Mouse (Mus musculus): ENCODE measurements around the gene Cdk2ap2. TPM values are rescaled to one million over a fixed set of nuclear protein-coding genes. Genes with fewer than 3 reads are reported as not detected.

Gene Cdk2ap2
- polyA plus RNA-seq, 1 experiment from 2014 or later, result 77.4 TPM

DNA sequence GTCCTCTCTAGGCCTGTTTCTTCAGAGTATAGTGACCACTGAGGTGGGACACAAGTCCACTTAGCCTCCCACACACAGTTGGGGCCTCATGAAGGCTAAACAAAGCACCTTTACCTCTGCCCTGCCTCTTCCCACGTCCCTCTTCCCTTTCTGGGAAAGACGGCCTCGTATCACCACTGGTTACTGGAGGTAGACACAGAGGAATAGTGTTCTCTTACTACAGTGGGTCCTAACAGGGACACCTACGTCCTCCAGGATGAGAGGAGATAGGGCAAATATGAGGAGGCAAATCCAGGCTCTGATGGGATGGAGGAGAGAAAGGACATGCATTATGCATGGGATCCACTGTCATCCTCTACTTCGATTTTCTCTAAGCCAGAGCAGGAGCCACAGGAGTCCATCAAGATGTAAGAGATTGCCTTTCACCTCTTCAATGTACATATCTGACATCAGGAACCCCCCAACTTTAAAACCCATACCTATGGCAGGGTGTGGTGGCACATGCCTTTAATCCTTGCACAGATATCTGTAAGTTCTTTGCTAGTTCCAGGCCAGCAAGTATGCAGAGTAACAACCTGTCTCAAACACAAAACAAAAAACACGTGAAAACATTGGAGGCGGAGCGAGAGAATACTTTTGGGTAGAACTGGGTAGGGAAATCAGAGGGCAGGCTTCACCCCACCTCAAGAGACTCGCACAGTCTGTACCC lies 51.0 kb downstream of the Cdk2ap2 start:
- ATAC-seq, result peak; percentile 31
- peak overlapping the region; percentile 86 for H3K4me2 ChIP-seq
- peak overlapping the region; percentile 1; the same call in 1 of the 2 replicates for H3K27ac ChIP-seq
- H3K9ac ChIP-seq, result peak overlapping the region; percentile 88
- WGBS, result 37% methylated on average over 9 of the region's 9 CpGs
- H3K4me3 ChIP-seq, result peak overlapping the region; percentile 84
- H3K36me3 ChIP-seq (ENCODE audit: poor library complexity, severe bottlenecking), result peaks cover 31% of the 10 kb centered on the region
- H3K9me3 ChIP-seq (replicated peaks), result no peaks in the 10 kb centered on the region
- H3K4me1 ChIP-seq, result peaks cover 26% of the 10 kb centered on the region
- no peaks in the 10 kb centered on the region for H3K27me3 ChIP-seq

- Histone ChIP-seq H3K27ac (peak within 1 kb of the TSS; percentile 52; the same call in 1 of the 2 replicates), H3K4me3 (peak within 1 kb of the TSS; percentile 84), H3K9ac (peak within 1 kb of the TSS; percentile 88), H3K27me3 (no peaks in the 10 kb centered on the region), H3K4me2 (peak within 1 kb of the TSS; percentile 86), H3K36me3 (ENCODE audit: poor library complexity, severe bottlenecking) (peaks cover 36% of the 10 kb centered on the region), H3K9me3 (replicated peaks) (no peaks in the 10 kb centered on the region), H3K4me1 (peaks cover 26% of the 10 kb centered on the region)
- peak; percentile 96 for ATAC-seq
- WGBS, result under 1% methylated on average over 31 of the region's 33 CpGs
Observed at GRCm38 (mm10) chr19:4148491-4148806, 51.5 kb downstream of the Cdk2ap2 start, which contains the start of gene Coro1b. TSS of gene Coro1b (plus strand) at chr19:4148619.

Other genes with a start within 250 kb of the Cdk2ap2 start
- gene Chka, start 245.4 kb upstream of the Cdk2ap2 start, polyA plus RNA-seq (2015; fragmentation: Nextera tagmentation; extraction: Ambion mirVana), result 53.1 and 54.8 TPM in 2 replicates
- 10.4 and 11.3 TPM in 2 replicates for gene Tcirg1, start 190.0 kb upstream of the Cdk2ap2 start, polyA plus RNA-seq (2015; fragmentation: Nextera tagmentation; extraction: Ambion mirVana)
- 197 and 208 TPM in 2 replicates for gene Ndufs8, start 184.4 kb upstream of the Cdk2ap2 start, polyA plus RNA-seq (2015; fragmentation: Nextera tagmentation; extraction: Ambion mirVana)
- gene Aldh3b1, start 167.4 kb upstream of the Cdk2ap2 start, polyA plus RNA-seq (2015; fragmentation: Nextera tagmentation; extraction: Ambion mirVana), result 1.1 TPM in 2 replicates
- gene Unc93b1, start 162.0 kb upstream of the Cdk2ap2 start, polyA plus RNA-seq (2015; fragmentation: Nextera tagmentation; extraction: Ambion mirVana), result 3.8 and 5.3 TPM in 2 replicates
- gene Aldh3b3, start 138.5 kb upstream of the Cdk2ap2 start, polyA plus RNA-seq (2015; fragmentation: Nextera tagmentation; extraction: Ambion mirVana), result not detected in 2 replicates
- gene Aldh3b2, start 124.9 kb upstream of the Cdk2ap2 start, polyA plus RNA-seq (2015; fragmentation: Nextera tagmentation; extraction: Ambion mirVana), result 0.15 TPM in 1 of 2 replicates, not detected in the other
- gene Acy3, start 110.6 kb upstream of the Cdk2ap2 start, polyA plus RNA-seq (2015; fragmentation: Nextera tagmentation; extraction: Ambion mirVana), result 0.68 and 1.4 TPM in 2 replicates
- gene Tbx10, start 104.4 kb upstream of the Cdk2ap2 start, polyA plus RNA-seq (2015; fragmentation: Nextera tagmentation; extraction: Ambion mirVana), result not detected in 2 replicates
- gene Nudt8, start 96.6 kb upstream of the Cdk2ap2 start, polyA plus RNA-seq (2015; fragmentation: Nextera tagmentation; extraction: Ambion mirVana), result 25.8 and 28.2 TPM in 2 replicates
- gene Gm49405, start 96.6 kb upstream of the Cdk2ap2 start, polyA plus RNA-seq (2015; fragmentation: Nextera tagmentation; extraction: Ambion mirVana), result 5.4 and 5.7 TPM in 2 replicates
- gene Doc2g, start 93.9 kb upstream of the Cdk2ap2 start, polyA plus RNA-seq (2015; fragmentation: Nextera tagmentation; extraction: Ambion mirVana), result 5.5 and 5.7 TPM in 2 replicates
- 202 and 216 TPM in 2 replicates for gene Ndufv1, start 84.4 kb upstream of the Cdk2ap2 start, polyA plus RNA-seq (2015; fragmentation: Nextera tagmentation; extraction: Ambion mirVana)
- 390 and 392 TPM in 2 replicates for gene Gstp1, start 59.2 kb upstream of the Cdk2ap2 start, polyA plus RNA-seq (2015; fragmentation: Nextera tagmentation; extraction: Ambion mirVana)
- gene Gstp2, start 51.2 kb upstream of the Cdk2ap2 start, polyA plus RNA-seq (2015; fragmentation: Nextera tagmentation; extraction: Ambion mirVana), result 1.0 and 2.5 TPM in 2 replicates
- gene Gstp3, start 37.6 kb upstream of the Cdk2ap2 start, polyA plus RNA-seq (2015; fragmentation: Nextera tagmentation; extraction: Ambion mirVana), result not detected in 2 replicates
- not detected in 2 replicates for gene Cabp2, start 15.6 kb upstream of the Cdk2ap2 start, polyA plus RNA-seq (2015; fragmentation: Nextera tagmentation; extraction: Ambion mirVana)
- 21.1 and 32.0 TPM in 2 replicates for gene Pitpnm1, start 2.8 kb downstream of the Cdk2ap2 start, polyA plus RNA-seq (2015; fragmentation: Nextera tagmentation; extraction: Ambion mirVana)
- gene Aip, start 28.7 kb downstream of the Cdk2ap2 start, polyA plus RNA-seq (2015; fragmentation: Nextera tagmentation; extraction: Ambion mirVana), result 73.7 and 75.9 TPM in 2 replicates
- 0.04 TPM in 1 of 2 replicates, not detected in the other for gene Gpr152, start 42.6 kb downstream of the Cdk2ap2 start, polyA plus RNA-seq (2015; fragmentation: Nextera tagmentation; extraction: Ambion mirVana)
- gene Cabp4, start 46.9 kb downstream of the Cdk2ap2 start, polyA plus RNA-seq (2015; fragmentation: Nextera tagmentation; extraction: Ambion mirVana), result 0.09 and 0.13 TPM in 2 replicates
- gene Coro1b, start 51.4 kb downstream of the Cdk2ap2 start, polyA plus RNA-seq (2015; fragmentation: Nextera tagmentation; extraction: Ambion mirVana), result 126 and 144 TPM in 2 replicates
- gene Ptprcap, start 56.4 kb downstream of the Cdk2ap2 start, polyA plus RNA-seq (2015; fragmentation: Nextera tagmentation; extraction: Ambion mirVana), result 0.33 and 0.65 TPM in 2 replicates
- gene Rps6kb2, start 66.2 kb downstream of the Cdk2ap2 start, polyA plus RNA-seq (2015; fragmentation: Nextera tagmentation; extraction: Ambion mirVana), result 56.6 and 61.6 TPM in 2 replicates
- gene Carns1, start 78.3 kb downstream of the Cdk2ap2 start, polyA plus RNA-seq (2015; fragmentation: Nextera tagmentation; extraction: Ambion mirVana), result 2.4 and 2.5 TPM in 2 replicates
- gene Tbc1d10c, start 94.1 kb downstream of the Cdk2ap2 start, polyA plus RNA-seq (2015; fragmentation: Nextera tagmentation; extraction: Ambion mirVana), result 0.77 and 0.82 TPM in 2 replicates
- 664 and 700 TPM in 2 replicates for gene Ppp1ca, start 94.9 kb downstream of the Cdk2ap2 start, polyA plus RNA-seq (2015; fragmentation: Nextera tagmentation; extraction: Ambion mirVana)
- 28.9 and 34.7 TPM in 2 replicates for gene Rad9a, start 104.5 kb downstream of the Cdk2ap2 start, polyA plus RNA-seq (2015; fragmentation: Nextera tagmentation; extraction: Ambion mirVana)
- gene Clcf1, start 117.1 kb downstream of the Cdk2ap2 start, polyA plus RNA-seq (2015; fragmentation: Nextera tagmentation; extraction: Ambion mirVana), result 0.63 and 0.76 TPM in 2 replicates
- not detected in 2 replicates for gene AC109138.7, start 117.2 kb downstream of the Cdk2ap2 start, polyA plus RNA-seq (2015; fragmentation: Nextera tagmentation; extraction: Ambion mirVana)
- gene Pold4, start 134.7 kb downstream of the Cdk2ap2 start, polyA plus RNA-seq (2015; fragmentation: Nextera tagmentation; extraction: Ambion mirVana), result 13.1 and 14.2 TPM in 2 replicates
- 3.6 and 4.8 TPM in 2 replicates for gene Ssh3, start 172.0 kb downstream of the Cdk2ap2 start, polyA plus RNA-seq (2015; fragmentation: Nextera tagmentation; extraction: Ambion mirVana)
- gene Ankrd13d, start 186.0 kb downstream of the Cdk2ap2 start, polyA plus RNA-seq (2015; fragmentation: Nextera tagmentation; extraction: Ambion mirVana), result 14.0 and 15.2 TPM in 2 replicates
- 14.4 and 15.6 TPM in 2 replicates for gene Grk2, start 209.0 kb downstream of the Cdk2ap2 start, polyA plus RNA-seq (2015; fragmentation: Nextera tagmentation; extraction: Ambion mirVana)